Mouse (Mus musculus): ENCODE data around the gene H2-Ke6. TPM values are rescaled to one million over a fixed set of nuclear protein-coding genes. Genes with fewer than 3 reads are reported as not detected.
A peak's percentile ranks its signal among the peaks of the same experiment; 100 is the strongest.
"Not testable (repeated sequence)": the region's sequence is repeated elsewhere in the genome, so short reads cannot be mapped to it uniquely, and the experiment has no call there.

The H2-Ke6 gene
- polyA plus RNA-seq, 1 experiment = 84.6 TPM

DNA sequence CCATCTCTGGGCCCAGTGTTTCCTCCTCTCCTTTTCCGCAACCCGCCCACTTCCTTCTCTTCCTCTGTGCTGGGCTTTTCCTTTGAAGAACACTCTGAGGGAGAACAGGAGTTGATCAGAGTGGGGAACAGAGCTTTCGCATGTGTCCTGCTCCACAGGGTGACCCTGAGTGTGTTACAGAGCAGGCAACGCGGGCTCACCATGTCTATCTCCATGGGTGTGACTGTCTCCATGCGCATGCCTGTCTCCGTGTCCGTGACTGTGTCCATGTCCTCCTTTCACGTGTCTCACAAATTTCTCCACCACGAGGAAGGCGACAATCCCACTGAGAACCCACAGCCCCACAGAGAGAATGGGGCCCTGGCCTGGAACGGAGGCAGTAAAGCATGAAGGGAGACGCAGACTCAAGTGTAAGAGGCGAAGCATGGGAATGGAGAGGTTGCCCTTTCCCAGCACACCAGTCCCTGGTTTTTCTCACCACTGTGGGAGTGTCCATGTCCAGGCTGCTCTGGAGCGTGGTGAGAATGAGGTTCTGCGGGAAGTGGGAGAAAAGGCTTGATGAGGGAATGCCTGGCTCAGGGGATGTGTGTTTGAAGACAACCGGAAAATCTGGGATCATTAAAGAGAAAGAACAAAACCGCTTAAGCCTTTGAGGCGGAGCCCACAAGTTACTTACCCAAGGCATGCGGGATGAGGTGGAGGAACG, 2.2 kb upstream of the H2-Ke6 start:
- DNase-seq (ENCODE audit: extremely low spot score in 1 of 2, low spot score in 1 of 2) = no peak

DNA sequence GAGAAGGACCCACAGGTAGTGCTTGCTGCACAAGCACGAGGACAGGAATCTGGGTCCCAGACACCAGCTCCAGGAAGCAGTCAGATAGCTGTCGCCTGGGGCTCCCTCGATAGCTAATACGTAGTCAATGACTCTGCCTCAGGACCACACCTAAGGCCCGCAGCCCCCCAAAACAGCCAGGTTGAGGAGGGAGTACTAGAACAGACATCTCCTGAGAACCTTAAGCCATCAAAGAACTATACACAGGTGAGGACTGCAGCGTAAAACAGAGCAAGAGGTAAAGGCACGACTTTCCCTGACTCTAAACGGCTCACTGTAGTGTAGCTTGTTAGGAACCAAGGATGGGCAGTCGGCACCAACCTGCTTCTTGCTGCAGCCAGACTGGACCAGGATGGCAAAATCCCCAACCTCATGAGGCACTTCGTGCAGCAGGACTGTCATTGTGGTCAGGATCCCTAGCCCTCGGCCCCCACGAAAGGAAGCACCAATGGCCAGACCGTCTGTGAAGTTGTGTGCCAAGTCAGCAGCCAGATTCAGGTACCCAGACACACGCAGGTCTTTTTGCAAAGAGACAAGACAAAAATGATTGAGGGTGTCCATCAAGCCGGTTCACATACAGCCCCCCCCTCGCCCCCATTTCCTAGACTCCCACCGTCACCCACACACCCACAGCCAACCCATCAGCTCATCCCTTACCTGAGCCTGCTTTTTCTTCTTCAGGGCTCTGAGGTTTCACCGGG, 1.5 kb upstream of the H2-Ke6 start:
- DNase-seq (ENCODE audit: extremely low spot score in 1 of 2, low spot score in 1 of 2) = no peak

DNA sequence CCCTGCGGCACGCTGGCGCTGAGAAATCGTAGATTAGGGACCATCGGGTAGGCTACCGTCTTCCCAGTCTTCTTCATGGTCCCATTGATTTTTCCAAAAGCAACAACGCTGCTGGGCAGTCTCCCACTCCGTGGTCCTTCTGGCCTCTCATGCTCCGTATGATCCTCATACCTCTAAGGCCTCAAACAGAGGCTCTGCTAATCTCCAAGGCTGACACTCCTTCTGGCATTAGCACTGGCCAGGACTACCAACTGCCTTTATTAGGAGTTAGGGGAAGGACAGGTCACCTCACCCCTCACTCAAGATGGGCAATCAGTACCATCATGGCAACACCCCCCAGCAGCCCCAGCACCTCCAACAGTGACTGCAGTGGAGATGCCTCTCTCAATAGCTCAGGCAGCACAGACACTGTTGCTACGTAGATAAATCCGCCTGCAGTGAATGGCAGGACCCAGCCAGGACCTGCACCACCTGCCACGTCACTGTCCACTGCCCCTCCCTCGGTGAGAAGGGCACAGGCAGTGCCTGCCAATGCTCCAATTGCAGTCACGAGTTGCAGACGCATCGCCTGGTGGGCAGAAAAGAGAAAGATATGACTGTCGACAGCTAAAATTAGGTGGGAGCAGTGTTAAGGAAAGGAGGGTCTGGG, 765 bp upstream of the H2-Ke6 start:
- no peak for DNase-seq (ENCODE audit: extremely low spot score in 1 of 2, low spot score in 1 of 2)

DNA sequence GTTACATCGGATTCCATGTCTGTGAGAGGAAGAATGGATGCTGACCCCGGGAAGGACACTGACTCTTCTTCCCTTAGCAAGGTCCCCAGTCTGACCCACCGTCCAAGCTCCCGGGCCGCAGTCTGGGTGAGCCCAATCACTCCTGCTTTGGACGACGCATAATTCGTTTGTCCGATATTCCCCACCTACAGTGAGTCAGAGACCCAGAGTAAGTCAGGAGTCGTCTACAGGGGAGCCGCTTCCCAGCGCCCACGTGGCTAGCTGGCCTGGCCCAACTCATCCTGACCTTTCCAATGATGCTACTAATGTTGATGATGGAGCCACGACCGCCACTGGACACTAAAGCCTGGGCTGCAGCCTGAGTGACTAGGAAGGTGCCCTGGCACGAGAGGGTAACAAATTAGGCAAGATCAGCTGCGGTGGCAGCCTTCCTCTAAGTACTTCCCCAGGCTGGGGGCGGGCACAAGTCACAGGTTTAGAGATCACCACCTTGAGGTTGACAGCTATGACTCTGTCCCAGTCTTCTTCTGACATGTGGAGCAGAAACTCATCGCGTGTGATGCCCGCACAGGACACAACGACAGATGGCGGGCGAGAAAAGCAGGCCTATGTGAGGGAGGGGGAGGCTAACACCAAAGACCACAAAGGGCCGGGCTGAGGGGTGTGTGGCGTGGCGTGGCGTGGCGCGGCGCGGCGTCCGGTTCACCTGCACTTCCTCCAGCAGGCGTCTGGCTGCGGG, 774 bp downstream of the H2-Ke6 start:
- DNase-seq (ENCODE audit: extremely low spot score in 1 of 2, low spot score in 1 of 2) = no peak

DNA sequence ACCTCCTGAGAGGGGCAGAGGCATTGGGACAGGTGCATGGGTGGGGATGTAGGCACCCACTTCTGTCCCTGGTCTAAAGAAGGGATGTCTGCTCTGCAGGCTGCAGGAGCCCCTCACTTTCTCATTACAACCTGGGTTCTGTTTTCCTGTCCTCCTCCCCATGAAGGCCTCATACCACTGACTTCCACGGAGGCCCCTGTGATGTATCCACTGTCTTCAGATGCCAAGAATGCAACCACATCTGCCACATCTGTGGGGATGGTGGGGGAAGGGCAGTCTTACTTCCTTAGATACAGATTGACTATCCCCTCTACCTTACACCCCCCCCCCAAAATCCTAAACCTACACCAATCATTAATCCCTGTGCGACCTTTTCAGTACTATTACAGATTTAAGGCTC, 1.6 kb downstream of the H2-Ke6 start:
- DNase-seq (ENCODE audit: extremely low spot score in 1 of 2, low spot score in 1 of 2) = no peak

DNA sequence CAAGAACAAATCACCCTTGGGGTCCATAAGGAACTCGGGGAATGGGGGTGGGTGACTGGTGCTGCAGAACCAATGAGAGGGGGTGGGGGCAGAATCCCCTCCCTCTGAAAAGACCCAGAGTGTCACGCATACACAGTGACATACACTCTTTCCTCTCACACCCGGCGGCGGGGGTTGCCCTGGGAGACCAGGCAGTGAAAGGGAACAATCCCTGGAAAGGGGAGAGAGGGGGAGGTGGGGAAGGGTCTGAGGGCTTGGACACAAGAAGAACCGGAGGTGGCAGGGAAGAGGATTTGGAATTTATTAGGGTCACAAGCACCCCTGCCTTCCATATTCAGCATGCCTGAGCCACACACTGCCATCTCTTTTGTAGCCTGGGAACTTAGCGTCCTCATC, 2.1 kb downstream of the H2-Ke6 start:
- DNase-seq (ENCODE audit: extremely low spot score in 1 of 2, low spot score in 1 of 2) = no peak

DNA sequence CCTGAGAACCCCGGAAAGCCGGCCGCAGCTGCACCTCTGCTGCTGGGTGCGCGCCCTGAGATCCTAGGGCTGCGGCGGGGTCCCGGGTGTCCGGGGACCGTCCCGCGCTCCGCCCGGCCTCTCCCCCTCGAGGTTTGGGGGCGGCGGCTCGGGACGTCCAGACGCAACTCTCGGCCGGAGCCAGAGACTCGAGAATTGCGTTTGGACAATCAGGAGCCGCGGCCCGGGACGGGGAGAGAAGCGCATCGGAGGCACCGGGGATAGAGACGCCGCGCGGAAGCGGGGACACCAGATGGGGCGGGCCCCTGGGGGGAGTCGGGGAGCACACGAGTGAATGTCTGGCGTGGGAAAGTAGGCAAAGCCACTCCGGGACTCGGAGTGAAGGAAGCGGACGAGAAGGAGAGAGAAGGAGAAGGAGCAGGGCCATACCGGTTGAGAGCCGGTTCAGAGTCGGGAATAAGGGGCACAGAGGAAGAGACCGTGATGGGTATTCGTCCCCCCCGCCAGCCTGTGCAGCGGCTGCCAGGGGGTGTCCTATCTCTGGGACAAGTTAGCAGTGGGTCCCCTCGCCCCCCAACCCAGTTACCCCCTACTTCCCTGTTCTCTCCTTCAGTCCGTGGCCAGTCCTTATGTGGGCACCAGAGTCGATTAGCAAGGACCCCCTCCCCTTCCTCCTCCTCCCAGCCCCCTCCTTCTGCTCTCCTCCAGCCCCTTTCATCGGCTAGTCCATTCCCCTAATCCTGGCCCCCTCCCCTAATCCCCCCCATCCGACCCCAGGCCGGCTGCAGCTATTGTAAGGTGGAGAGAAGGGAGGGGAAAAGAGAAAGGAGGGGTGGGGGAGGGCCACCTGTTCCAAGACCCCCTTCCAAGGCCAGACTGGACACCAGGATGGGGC, 2.8 kb downstream of the H2-Ke6 start:
- no peak for DNase-seq (ENCODE audit: extremely low spot score in 1 of 2, low spot score in 1 of 2)

DNA sequence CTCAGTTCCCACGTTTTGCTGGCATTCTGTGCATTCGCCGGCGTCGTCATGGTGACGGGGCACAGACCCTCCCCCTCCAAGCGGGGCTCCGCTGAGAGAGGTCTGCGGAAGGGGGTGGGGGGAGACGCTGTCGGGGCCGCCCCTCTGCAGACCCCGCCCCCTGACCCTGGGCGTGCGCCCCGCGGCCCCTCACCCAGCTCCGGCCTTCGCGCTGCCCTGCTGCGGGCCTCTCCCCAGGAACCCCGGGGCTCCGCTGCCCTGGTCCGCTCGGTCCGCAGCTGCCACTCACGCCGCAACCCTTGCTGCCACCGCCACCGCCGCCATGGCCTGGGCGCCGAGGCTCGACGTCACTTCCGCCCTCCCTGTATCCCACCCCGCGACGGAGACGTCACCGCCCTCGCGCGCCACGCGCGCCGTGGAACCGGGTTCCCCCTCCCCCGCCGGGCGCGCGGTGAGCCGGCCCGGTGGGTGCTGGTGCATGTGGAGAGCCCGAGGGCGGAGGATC, 3.5 kb downstream of the H2-Ke6 start, which contains the start of gene Ring1:
Gene Ring1 (minus strand): TSS at position 364 of the 505 bp plus-strand sequence.
- DNase-seq (ENCODE audit: extremely low spot score in 1 of 2, low spot score in 1 of 2) = peak in 1 of 2 experiments; percentile 88

DNA sequence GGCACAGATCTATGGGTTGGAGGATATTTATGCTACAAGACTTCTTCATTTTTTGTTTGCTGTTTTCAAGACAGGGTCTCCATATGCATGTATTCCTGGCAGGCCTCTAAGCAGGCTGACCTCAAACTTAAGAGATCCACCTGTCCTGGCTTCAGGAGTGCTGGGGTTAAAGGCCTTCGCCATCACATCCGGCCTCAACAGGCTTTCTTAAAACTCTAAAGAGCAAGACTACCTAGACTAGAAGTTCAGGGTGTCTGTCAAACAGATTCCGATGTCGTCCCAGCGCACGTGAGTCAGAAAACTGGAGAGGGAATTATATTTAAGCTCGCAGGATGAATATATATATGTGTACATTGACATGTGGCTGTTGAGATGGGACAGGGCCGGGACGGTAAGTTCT, 4.2 kb downstream of the H2-Ke6 start:
- DNase-seq (ENCODE audit: extremely low spot score in 1 of 2, low spot score in 1 of 2) = no peak

DNA sequence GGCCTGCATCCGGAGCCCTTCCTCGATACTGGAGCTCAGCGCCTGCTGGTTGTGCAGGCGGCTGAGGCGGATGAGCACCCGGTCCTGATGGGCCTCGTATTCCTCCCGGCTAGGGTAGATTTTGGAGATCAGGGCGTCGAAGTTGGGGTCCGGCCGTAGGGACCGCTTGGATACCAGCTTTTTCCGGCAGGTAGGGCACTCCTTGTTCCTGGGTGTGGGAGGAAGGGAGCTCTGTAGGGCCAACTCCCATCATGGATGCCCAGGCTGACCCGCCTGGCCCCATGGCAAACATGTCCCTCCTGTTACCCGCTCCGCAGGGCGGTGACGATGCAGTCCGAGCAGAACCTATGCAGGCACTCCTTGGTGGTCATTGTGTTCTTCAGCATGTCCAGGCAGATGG, 4.9 kb downstream of the H2-Ke6 start:
- DNase-seq (ENCODE audit: extremely low spot score in 1 of 2, low spot score in 1 of 2) = no peak

DNA sequence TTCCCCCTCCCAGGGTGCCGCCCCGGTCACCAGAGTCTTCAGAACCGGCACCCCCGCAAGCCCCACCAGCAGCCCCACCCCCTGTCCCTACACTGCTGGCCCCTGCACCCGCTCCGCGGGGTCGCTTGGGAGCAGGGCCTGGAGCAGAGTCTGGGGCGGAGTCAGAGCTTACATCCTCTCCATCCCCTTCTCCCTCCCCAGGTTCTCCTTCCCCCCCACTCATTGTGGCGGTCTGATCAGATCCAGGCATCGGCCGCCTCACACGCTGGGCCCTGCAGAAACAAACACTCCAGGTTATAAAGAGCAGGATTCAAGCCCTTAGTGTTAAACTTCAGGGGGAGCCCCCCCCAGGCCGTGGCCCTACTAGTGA, 5.5 kb downstream of the H2-Ke6 start:
- DNase-seq (ENCODE audit: extremely low spot score in 1 of 2, low spot score in 1 of 2) = no peak

DNA sequence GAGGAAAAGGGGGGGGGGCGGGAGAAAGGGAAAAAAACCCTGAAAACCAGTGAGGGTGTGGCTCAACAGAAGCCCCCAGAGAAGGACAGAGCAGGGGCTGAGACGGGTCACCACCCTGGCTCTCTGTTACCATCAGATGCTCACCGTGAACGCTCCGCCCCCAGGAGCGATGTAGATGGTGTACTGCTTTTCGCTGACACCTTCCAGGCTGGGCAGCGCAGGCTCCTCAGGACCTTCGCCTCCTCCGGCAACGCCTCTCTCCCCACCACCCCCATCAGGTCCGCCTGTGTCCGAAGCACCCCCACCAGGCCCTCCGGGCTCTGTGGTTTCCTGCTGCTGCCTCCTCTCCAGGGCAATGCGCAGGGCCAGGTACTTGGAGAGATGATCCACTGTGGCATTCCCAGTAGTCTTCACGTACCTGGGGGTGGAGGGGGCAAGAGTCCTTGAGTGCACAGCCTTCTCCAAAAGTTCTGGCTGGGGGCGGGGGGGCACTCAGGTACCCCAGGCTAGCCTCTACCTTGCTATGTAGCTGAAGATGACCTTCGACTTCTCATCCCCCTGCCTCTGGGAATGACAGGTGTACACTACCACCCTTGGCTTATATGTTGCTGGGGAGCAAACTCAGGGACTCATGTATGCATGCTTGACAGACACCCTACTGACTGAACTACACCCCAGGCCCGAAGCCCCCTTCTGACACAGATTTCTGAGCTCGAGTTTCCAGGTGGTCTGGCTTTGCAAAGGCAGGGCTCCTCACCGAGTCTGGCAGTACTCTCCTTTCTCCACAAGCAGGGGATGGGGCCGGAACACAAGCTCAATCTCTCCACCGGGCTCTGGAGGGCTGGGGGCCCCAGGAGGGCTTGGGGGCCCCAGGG, 6.1 kb downstream of the H2-Ke6 start:
- no peak for DNase-seq (ENCODE audit: extremely low spot score in 1 of 2, low spot score in 1 of 2)

DNA sequence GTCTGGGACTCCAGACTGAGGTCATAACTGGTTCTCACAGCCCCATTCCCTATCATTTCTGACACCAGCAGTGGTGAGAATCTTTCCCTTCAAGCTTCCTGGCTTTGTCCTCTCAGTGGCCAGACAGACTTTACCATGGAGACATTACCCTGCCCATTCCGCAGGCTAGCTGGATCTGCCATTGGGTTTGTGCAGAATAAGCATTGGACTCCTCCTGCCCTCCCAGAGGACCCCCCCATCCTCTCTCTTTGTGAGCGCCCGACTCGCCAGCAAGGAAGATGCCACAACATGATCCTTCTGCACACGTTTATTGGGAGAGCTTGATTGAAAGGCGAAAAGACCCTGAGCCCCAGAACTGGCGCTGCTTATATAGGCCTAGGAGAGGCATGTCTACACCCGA, 14.4 kb downstream of the H2-Ke6 start:
- DNase-seq (ENCODE audit: extremely low spot score in 1 of 2, low spot score in 1 of 2) = no peak

DNA sequence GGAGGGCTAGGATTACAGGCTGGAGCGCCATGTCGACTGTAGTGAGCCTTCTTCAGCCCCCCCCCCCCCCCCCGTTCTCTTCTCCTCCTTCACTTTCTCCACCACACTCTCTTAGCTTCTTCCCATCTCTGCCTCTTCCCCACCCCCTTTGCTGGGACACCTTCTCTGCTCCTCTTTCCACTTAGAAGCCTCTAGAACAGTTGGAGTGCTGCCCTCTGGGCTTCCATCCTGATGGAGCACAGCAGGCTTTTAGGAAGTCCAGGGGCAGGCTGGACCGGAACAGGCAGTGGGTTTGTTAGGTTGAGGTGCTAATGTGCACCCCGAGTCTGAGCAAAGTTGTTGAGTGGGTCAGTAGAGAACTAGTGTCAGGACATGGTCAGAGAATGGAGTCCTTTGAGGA, 17.7 kb downstream of the H2-Ke6 start:
- no peak for DNase-seq (ENCODE audit: extremely low spot score in 1 of 2, low spot score in 1 of 2)

DNA sequence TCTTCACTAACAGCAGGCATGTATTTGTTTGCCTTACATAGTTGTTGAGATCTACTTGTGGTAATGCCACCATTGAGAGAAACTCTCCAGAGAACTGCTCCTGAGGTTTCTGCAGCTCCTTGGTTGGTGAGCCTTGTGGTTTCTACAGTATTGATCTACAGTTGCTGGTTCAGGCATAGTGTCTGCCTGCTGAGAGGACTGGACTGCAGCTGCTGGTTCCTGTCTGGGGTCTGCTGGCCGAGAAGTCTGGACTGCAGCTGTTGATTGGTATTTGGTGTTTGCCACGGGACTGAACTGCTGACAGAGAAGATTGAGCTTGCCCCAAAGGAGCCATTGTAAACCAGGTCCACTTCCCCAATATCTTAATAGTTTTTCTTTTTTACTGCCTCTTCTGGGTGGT, 21.3 kb downstream of the H2-Ke6 start:
- no peak for DNase-seq (ENCODE audit: extremely low spot score in 1 of 2, low spot score in 1 of 2)

DNA sequence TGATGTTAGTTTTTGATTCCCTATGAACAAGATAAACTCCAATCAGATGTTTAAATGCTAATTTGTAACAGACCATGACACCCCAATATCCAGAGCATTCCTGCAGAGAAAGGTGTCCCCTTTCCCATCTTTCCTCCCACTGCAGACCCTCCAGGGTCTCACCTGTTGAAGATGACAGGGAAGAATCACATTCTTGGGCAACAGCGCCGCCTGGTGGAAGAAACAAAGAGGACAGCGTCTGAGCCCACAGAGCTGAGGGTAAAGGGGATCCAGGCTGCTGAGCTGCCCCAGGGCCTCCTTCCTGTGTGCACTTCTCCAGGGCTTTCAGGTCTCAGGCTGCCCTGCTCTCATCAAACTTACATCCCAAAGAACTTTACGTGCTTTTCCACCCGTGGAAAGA, 24.4 kb downstream of the H2-Ke6 start:
- peak in 1 of 2 experiments; percentile 52 for DNase-seq (ENCODE audit: extremely low spot score in 1 of 2, low spot score in 1 of 2)

DNA sequence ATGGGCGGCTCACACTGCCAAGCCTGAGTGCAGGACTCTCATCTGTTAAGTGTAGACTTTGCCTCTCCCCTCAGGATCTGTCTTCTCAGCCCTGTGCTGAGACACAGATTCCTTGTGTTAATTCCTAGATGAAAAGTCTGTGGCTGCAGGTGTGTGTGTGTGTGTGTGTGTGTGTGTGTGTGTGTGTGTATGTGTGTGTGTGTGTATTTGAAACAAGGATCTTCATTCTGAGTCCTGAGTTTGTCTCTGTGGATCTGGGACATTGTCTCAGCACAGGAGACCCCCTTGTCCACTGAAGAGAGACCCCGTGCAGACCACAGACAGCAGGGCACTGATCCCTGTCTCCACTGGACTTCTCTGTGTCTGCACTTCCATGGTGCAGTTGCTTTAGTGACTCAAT, 27.1 kb downstream of the H2-Ke6 start:
- not testable (repeated sequence) for DNase-seq (ENCODE audit: extremely low spot score in 1 of 2, low spot score in 1 of 2)

DNA sequence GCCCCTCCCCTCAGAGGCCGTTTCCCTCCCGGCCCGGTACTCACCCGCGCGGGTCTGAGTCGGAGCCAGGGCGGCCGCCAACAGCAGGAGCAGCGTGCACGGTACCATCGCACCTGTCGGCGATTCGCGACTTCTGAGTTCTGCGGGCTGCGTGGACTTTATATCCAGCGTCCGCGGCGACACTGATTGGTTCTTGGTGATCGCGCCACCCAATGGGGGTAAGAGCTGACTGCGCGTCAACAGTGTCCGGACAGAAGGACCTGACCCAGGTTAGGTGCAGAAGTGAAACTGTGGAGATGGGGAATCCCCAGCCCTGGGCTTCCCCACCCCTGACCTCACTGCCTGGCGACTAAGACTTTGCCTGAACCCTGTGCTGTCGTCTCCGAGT, 27.7 kb downstream of the H2-Ke6 start, which contains the start of gene H2-K1:
Gene H2-K1 (minus strand): TSS at position 198 of the 388 bp plus-strand sequence.
- DNase-seq (ENCODE audit: extremely low spot score in 1 of 2, low spot score in 1 of 2) = peak; percentile 56 to 73

All from frontal cortex, adult 2 months (tissue).